Mouse (Mus musculus): Measurements from ENCODE around the gene Sema3f.

The Sema3f gene

GRCm38 (mm10) chr9:107663525-107663924, 46.8 kb downstream of the Sema3f start:
- in situ Hi-C loops (cut with MboI): no loop called here

- in situ Hi-C loops (cut with MboI): no loop called here
Measured at GRCm38 (mm10) chr9:107662342-107662741, 47.9 kb downstream of the Sema3f start.

- in situ Hi-C loops (cut with MboI): no loop called here
Measured at GRCm38 (mm10) chr9:107660777-107661176, 49.5 kb downstream of the Sema3f start.

- in situ Hi-C loops (cut with MboI): no loop called here
Measured at GRCm38 (mm10) chr9:107659961-107660360, 50.3 kb downstream of the Sema3f start.

- in situ Hi-C loops (cut with MboI): no loop called here
Measured at GRCm38 (mm10) chr9:107659551-107659950, 50.7 kb downstream of the Sema3f start.

- in situ Hi-C loops (cut with MboI): no loop called here
Measured at GRCm38 (mm10) chr9:107658096-107658495, 52.2 kb downstream of the Sema3f start.

GRCm38 (mm10) chr9:107657144-107657543, 53.1 kb downstream of the Sema3f start:
- in situ Hi-C loops (cut with MboI): no loop called here

GRCm38 (mm10) chr9:107654585-107654984, 55.7 kb downstream of the Sema3f start:
- in situ Hi-C loops (cut with MboI): no loop called here

- in situ Hi-C loops (cut with MboI): no loop called here
Measured at GRCm38 (mm10) chr9:107653474-107653873, 56.8 kb downstream of the Sema3f start.

- in situ Hi-C loops (cut with MboI): no loop called here
Measured at GRCm38 (mm10) chr9:107650708-107651481, 59.4 kb downstream of the Sema3f start.

GRCm38 (mm10) chr9:107650225-107650624, 60.0 kb downstream of the Sema3f start:
- in situ Hi-C loops (cut with MboI): no loop called here

- in situ Hi-C loops (cut with MboI): no loop called here
Measured at GRCm38 (mm10) chr9:107648767-107649166, 61.5 kb downstream of the Sema3f start.

- in situ Hi-C loops (cut with MboI): no loop called here
Measured at GRCm38 (mm10) chr9:107646975-107647374, 63.3 kb downstream of the Sema3f start.

- in situ Hi-C loops (cut with MboI): no loop called here
Measured at GRCm38 (mm10) chr9:107645577-107645976, 64.7 kb downstream of the Sema3f start.

GRCm38 (mm10) chr9:107645153-107645510, 65.1 kb downstream of the Sema3f start:
- in situ Hi-C loops (cut with MboI): no loop called here

GRCm38 (mm10) chr9:107644495-107645152, 65.7 kb downstream of the Sema3f start:
- in situ Hi-C loops (cut with MboI): no loop called here

- in situ Hi-C loops (cut with MboI): no loop called here
Measured at GRCm38 (mm10) chr9:107643544-107644214, 66.6 kb downstream of the Sema3f start.

- in situ Hi-C loops (cut with MboI): no loop called here
Measured at GRCm38 (mm10) chr9:107641666-107642065, 68.6 kb downstream of the Sema3f start.

GRCm38 (mm10) chr9:107640257-107640772, 70.0 kb downstream of the Sema3f start:
- in situ Hi-C loops (cut with MboI): no loop called here

- in situ Hi-C loops (cut with MboI): no loop called here
Measured at GRCm38 (mm10) chr9:107637070-107637469, 73.2 kb downstream of the Sema3f start.

- in situ Hi-C loops (cut with MboI): no loop called here
Measured at GRCm38 (mm10) chr9:107635279-107636028, 74.8 kb downstream of the Sema3f start, which contains the start of gene Gnai2. Gnai2 (minus strand) TSS chr9:107635367.
